Mouse (Mus musculus): ENCODE results near the gene Gm43518. TPM values are rescaled to one million over a fixed set of nuclear protein-coding genes. Genes with fewer than 3 reads are reported as not detected.

The Gm43518 gene
- polyA plus RNA-seq (2012; rRNA removed), result 10.8 and 12.3 TPM in 2 replicates

DNA sequence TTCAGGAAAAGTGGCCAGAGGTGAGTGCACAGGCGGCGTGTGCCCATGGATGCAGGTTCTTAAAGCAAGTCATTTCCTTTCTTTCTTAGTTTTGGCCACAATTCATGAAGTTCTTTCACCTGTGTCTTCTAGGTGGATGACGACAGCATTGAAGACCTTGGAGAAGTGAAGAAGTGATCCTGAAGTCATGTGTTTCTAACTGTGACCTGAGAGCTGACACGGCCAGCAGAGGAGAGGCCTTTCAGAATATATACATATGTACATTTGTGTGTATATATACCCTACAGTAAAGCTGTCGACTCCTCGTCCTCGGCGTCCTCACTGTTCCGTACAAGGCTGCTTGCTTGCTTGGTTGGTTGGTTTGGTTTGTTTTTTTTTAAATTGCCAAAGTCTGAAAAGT lies at the start of gene Gm43518:
Gene Gm43518 (plus strand): TSS at position 301 of the 400 bp plus-strand sequence.
- TF ChIP-seq CTCF (IDR thresholded peaks at IDR 0.05; ENCODE audit: control insufficient read depth, insufficient read depth, insufficient replicate concordance, low read depth, low read length), result no peak
- no peak for TF ChIP-seq POLR2A (IDR thresholded peaks at IDR 0.05; ENCODE audit: control insufficient read depth, low read depth, low read length)
- H3K36me3 ChIP-seq (ENCODE audit: control insufficient read depth, insufficient read depth, low read length), result peaks cover 2% of the 10 kb centered on the region; the same call in 1 of the 2 replicates
- peaks cover 6% of the 10 kb centered on the region for H3K4me1 ChIP-seq (ENCODE audit: control insufficient read depth, insufficient read depth, low read length)
- no peaks in the 10 kb centered on the region for H3K27me3 ChIP-seq (ENCODE audit: control insufficient read depth, insufficient read depth, low read length)
- no peak within 1 kb of the TSS for H3K4me3 ChIP-seq (ENCODE audit: control insufficient read depth, low read depth, low read length)
- no peak within 1 kb of the TSS for H3K27ac ChIP-seq (ENCODE audit: control insufficient read depth, insufficient read depth, low read depth, low read length)

DNA sequence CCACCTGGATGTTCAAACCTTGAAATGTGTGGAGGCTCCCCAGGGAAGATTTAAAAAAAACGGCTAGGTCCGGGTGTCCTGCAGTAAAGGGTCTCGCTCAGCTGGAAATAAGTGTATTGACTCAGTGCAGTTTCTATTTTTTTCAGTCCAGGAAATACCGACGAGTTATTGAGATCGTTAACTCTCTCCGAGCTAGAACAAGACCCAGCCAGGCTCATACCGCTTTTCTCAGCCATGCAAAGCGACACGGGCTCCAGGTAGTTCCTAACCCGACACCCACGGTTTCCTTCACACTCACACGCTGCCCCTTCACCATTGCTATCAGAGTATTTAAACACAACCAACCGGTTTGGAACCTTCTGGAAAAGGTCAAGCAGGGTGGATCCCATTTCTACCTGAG lies 49.2 kb upstream of the Gm43518 start:
- H3K36me3 ChIP-seq (ENCODE audit: control insufficient read depth, insufficient read depth, low read length), result no peaks in the 10 kb centered on the region
- TF ChIP-seq CTCF (IDR thresholded peaks at IDR 0.05; ENCODE audit: control insufficient read depth, insufficient read depth, insufficient replicate concordance, low read depth, low read length), result no peak
- TF ChIP-seq POLR2A (IDR thresholded peaks at IDR 0.05; ENCODE audit: control insufficient read depth, low read depth, low read length), result no peak
- peaks cover 12% of the 10 kb centered on the region for H3K4me1 ChIP-seq (ENCODE audit: control insufficient read depth, insufficient read depth, low read length)
- H3K27me3 ChIP-seq (ENCODE audit: control insufficient read depth, insufficient read depth, low read length), result no peaks in the 10 kb centered on the region
- no peak overlapping the region for H3K4me3 ChIP-seq (ENCODE audit: control insufficient read depth, low read depth, low read length)
- no peak overlapping the region for H3K27ac ChIP-seq (ENCODE audit: control insufficient read depth, insufficient read depth, low read depth, low read length)

DNA sequence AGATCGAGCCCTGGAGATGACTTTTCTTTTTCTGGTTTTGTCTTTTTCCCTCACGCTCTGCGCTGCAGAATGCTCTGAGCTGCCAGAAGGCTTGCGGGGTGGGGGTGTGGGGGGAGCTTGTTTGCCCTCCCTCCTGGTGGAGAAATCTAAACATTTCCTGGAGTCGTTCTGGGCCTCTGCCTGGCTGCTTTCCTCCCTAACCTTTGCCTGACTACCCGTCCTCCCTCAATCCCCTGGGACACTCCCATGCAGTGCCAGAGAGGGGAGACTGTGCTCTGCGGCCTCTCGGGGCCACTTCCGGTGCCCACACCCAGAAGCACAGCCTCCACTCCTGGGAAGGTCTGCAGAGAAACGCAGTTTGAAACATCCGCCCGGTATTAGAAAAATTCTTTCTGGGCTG lies 47.3 kb upstream of the Gm43518 start, which contains the start of gene Hcar1:
Gene Hcar1 (minus strand): TSS at position 93 of the 400 bp plus-strand sequence.
- Histone ChIP-seq H3K36me3 (ENCODE audit: control insufficient read depth, insufficient read depth, low read length) (no peaks in the 10 kb centered on the region), H3K4me3 (ENCODE audit: control insufficient read depth, low read depth, low read length) (no peak within 1 kb of the TSS; the same call in 1 of the 2 replicates), H3K27me3 (ENCODE audit: control insufficient read depth, insufficient read depth, low read length) (no peaks in the 10 kb centered on the region), H3K27ac (ENCODE audit: control insufficient read depth, insufficient read depth, low read depth, low read length) (no peak within 1 kb of the TSS), H3K4me1 (ENCODE audit: control insufficient read depth, insufficient read depth, low read length) (peaks cover 12% of the 10 kb centered on the region)
- TF ChIP-seq CTCF (IDR thresholded peaks at IDR 0.05; ENCODE audit: control insufficient read depth, insufficient read depth, insufficient replicate concordance, low read depth, low read length) (no peak), POLR2A (IDR thresholded peaks at IDR 0.05; ENCODE audit: control insufficient read depth, low read depth, low read length) (no peak)

DNA sequence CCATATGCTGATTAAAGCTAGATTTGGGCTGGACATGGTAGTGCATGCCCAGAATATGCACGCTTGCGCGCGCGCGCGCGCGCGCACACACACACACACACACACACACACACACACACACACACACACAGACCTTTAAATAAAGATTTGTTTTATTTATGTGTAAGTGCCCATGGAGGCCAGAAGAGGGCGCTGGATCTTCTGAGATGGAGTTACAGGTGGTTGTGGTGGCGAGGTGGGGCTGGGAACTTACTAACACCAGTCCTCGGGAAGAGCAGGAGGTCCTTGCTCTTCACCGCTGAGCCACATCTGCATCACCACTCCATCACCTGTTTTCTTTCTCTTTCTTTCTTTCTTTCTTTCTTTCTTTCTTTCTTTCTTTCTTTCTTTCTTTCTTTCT lies 46.4 kb upstream of the Gm43518 start:
- H3K4me1 ChIP-seq (ENCODE audit: control insufficient read depth, insufficient read depth, low read length), result peaks cover 12% of the 10 kb centered on the region
- no peak overlapping the region for H3K27ac ChIP-seq (ENCODE audit: control insufficient read depth, insufficient read depth, low read depth, low read length)
- H3K27me3 ChIP-seq (ENCODE audit: control insufficient read depth, insufficient read depth, low read length), result no peaks in the 10 kb centered on the region
- TF ChIP-seq POLR2A (IDR thresholded peaks at IDR 0.05; ENCODE audit: control insufficient read depth, low read depth, low read length) (no peak), CTCF (IDR thresholded peaks at IDR 0.05; ENCODE audit: control insufficient read depth, insufficient read depth, insufficient replicate concordance, low read depth, low read length) (no peak)
- no peaks in the 10 kb centered on the region for H3K36me3 ChIP-seq (ENCODE audit: control insufficient read depth, insufficient read depth, low read length)
- no peak overlapping the region for H3K4me3 ChIP-seq (ENCODE audit: control insufficient read depth, low read depth, low read length)

DNA sequence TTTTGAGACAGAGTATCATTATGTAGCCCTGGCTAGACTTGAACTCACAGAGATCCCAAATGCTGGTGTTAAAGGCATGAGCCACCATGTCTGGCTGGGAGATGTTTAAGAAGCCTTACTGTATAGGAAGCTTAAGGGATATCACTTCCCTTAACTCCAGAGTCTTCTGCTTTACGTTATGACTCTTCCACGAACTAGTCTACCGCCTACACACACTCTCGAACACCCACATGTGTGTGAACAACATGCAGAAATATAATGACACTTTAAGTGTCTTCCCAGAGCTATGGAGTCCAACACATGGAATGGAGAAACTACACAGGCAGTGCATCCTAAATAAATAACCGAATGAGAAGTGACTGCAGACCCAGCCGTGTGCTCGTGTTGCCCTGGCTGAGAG lies 43.3 kb upstream of the Gm43518 start:
- peaks cover 12% of the 10 kb centered on the region for H3K4me1 ChIP-seq (ENCODE audit: control insufficient read depth, insufficient read depth, low read length)
- H3K4me3 ChIP-seq (ENCODE audit: control insufficient read depth, low read depth, low read length), result no peak overlapping the region
- H3K27ac ChIP-seq (ENCODE audit: control insufficient read depth, insufficient read depth, low read depth, low read length), result no peak overlapping the region
- TF ChIP-seq CTCF (IDR thresholded peaks at IDR 0.05; ENCODE audit: control insufficient read depth, insufficient read depth, insufficient replicate concordance, low read depth, low read length) (no peak), POLR2A (IDR thresholded peaks at IDR 0.05; ENCODE audit: control insufficient read depth, low read depth, low read length) (no peak)
- no peaks in the 10 kb centered on the region for H3K27me3 ChIP-seq (ENCODE audit: control insufficient read depth, insufficient read depth, low read length)
- no peaks in the 10 kb centered on the region for H3K36me3 ChIP-seq (ENCODE audit: control insufficient read depth, insufficient read depth, low read length)

DNA sequence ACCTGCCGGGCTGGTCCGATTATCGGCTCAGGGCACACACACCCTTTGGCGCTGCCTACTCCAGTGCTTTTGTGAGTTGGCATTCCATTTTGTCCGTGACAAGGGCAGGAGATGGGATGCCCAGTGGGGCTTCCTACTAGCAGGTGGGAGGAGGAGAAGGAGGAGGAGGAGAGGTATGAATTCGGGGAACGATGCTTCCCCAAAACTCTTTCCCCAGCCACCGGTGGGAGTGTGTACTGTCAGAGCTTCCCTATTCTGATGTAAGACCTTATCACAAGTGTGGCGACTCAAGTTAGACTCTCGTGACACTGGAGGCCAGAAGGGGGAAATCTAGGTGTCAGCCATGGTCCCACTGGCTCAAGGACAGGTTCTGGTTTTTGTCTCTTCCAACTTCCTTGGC lies 42.9 kb upstream of the Gm43518 start:
- no peak for TF ChIP-seq POLR2A (IDR thresholded peaks at IDR 0.05; ENCODE audit: control insufficient read depth, low read depth, low read length)
- TF ChIP-seq CTCF (IDR thresholded peaks at IDR 0.05; ENCODE audit: control insufficient read depth, insufficient read depth, insufficient replicate concordance, low read depth, low read length), result no peak
- H3K27me3 ChIP-seq (ENCODE audit: control insufficient read depth, insufficient read depth, low read length), result no peaks in the 10 kb centered on the region

DNA sequence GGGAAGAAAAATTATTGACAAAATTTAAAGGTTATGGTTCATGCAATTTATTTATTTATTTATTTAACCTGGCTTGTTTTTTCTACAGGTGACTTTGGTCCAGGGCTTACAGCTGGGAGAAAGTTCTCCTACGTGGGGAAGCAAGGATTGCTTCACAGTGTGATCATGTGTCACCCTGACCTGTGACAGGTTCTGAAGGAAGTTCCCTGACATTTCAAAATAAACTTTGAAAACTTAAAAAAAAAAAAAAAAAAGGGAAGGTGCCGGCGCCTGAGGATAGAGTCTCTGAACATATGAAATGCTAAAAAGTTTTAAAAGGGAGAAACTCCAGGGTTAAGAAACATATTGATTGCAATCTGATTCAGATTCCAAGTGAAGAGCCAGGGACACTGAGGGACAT lies 40.9 kb upstream of the Gm43518 start:
- Histone ChIP-seq H3K27me3 (ENCODE audit: control insufficient read depth, insufficient read depth, low read length) (no peaks in the 10 kb centered on the region), H3K36me3 (ENCODE audit: control insufficient read depth, insufficient read depth, low read length) (no peaks in the 10 kb centered on the region), H3K4me3 (ENCODE audit: control insufficient read depth, low read depth, low read length) (no peak overlapping the region), H3K27ac (ENCODE audit: control insufficient read depth, insufficient read depth, low read depth, low read length) (no peak overlapping the region), H3K4me1 (ENCODE audit: control insufficient read depth, insufficient read depth, low read length) (no peaks in the 10 kb centered on the region)
- no peak for TF ChIP-seq POLR2A (IDR thresholded peaks at IDR 0.05; ENCODE audit: control insufficient read depth, low read depth, low read length)
- TF ChIP-seq CTCF (IDR thresholded peaks at IDR 0.05; ENCODE audit: control insufficient read depth, insufficient read depth, insufficient replicate concordance, low read depth, low read length), result no peak

More for the DNA sequence above, 42.9 kb upstream of the Gm43518 start:
- no peak overlapping the region for H3K4me3 ChIP-seq (ENCODE audit: control insufficient read depth, low read depth, low read length)
- H3K36me3 ChIP-seq (ENCODE audit: control insufficient read depth, insufficient read depth, low read length), result no peaks in the 10 kb centered on the region
- peaks cover 12% of the 10 kb centered on the region for H3K4me1 ChIP-seq (ENCODE audit: control insufficient read depth, insufficient read depth, low read length)
- no peak overlapping the region for H3K27ac ChIP-seq (ENCODE audit: control insufficient read depth, insufficient read depth, low read depth, low read length)

DNA sequence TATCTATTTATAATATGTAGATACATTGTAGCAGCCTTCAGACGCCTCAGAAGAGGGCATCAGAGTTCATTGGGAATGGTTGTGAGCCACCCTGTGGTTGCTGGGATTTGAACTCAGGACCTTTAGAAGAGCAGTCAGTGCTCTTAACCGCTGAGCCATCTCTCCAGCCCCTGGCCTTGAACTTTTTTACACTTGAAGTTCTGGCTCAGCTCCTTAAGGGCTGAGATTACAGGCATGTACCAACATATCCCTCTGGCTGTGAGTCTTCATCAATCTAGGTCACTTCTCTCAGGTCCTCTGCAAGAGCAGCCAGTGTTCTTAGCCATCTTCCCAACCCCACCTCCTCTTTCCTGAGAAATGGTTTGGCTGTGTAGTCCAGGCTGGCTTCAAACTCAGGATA lies 36.9 kb upstream of the Gm43518 start:
- Histone ChIP-seq H3K36me3 (ENCODE audit: control insufficient read depth, insufficient read depth, low read length) (no peaks in the 10 kb centered on the region), H3K4me3 (ENCODE audit: control insufficient read depth, low read depth, low read length) (peak overlapping the region; percentile 68), H3K27ac (ENCODE audit: control insufficient read depth, insufficient read depth, low read depth, low read length) (no peak overlapping the region), H3K27me3 (ENCODE audit: control insufficient read depth, insufficient read depth, low read length) (no peaks in the 10 kb centered on the region), H3K4me1 (ENCODE audit: control insufficient read depth, insufficient read depth, low read length) (no peaks in the 10 kb centered on the region; the same call in 1 of the 2 replicates)
- no peak for TF ChIP-seq POLR2A (IDR thresholded peaks at IDR 0.05; ENCODE audit: control insufficient read depth, low read depth, low read length)
- no peak for TF ChIP-seq CTCF (IDR thresholded peaks at IDR 0.05; ENCODE audit: control insufficient read depth, insufficient read depth, insufficient replicate concordance, low read depth, low read length)
